Mouse (Mus musculus) liver, embryonic 14.5 days (tissue): Measurements from ENCODE around the gene F11r.

ENCODE experiments used
- CTCF ChIP-seq: IDR thresholded peaks from 2 replicates; pipeline ENCODE4 v1.5.1; 2016; ENCODE audit warnings: antibody characterized with exemption, low read depth, control low read depth
- EP300 ChIP-seq: IDR thresholded peaks from 2 replicates; pipeline ENCODE4 v1.6.1; 2016; ENCODE audit warnings: antibody characterized with exemption, low read depth

- TF ChIP-seq EP300 (no peak), CTCF (no peak)
Observed at GRCm38 (mm10) chr1:171442413-171442760, 5.1 kb downstream of the F11r start.
